In the genomic region with DNA sequence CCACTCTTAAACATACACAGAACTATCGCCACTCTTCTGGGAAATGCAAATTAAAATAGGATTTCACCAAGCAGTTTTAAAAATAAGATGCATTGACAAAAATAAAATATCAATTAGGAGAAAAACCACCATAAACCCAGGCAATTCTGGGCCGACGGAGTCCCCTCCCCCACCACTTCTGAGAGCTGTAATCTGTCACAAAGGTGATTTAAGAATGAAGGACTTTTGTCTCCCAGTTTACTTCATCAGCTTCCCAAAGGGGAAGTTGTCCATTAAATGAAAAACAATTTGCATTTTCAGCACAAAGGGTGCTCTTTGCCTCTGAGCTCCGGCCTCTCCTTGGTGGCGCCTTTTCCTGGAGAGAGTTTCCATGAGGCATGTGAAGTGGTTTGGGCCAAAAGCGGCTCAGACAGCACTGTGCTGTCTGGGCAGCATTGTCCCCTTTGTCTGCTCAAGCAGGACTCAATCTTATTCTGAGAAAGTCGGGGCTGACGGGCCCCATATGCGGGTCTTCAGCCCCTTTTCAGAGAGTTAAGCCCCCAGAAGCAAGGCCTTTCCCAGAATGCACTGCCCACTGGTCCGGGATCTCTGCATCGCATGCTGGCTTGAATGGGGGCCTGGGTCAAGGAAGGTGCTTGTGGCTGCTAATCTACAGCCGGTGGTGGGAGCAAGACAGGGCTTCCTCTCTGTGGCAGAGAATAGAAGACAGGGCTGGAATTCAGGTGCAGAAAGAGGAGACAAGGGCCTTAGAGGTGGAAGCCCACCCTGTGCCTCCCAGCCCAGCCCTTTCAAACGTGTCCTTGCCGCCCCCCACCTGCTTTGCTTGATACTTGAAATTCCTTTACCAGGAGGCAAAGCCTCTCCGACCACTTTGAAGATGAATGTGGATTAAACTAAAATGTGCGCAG, we compare ENCODE assay signal across 11 mouse cellular contexts. TPM values are rescaled to one million over a fixed set of nuclear protein-coding genes. Genes with fewer than 3 reads are reported as not detected.
DNase-seq lines count a peak whose midpoint lies in the region; ATAC-seq and TF ChIP-seq lines count a peak whose summit lies in the region.
"Had no signal": no experiment of that assay in that cellular context is flagged by ENCODE, and none has a peak within 500 bp of the region (broad histone marks: within the 10 kb centered on the region; RNA-seq: fewer than 3 reads in every experiment).

No protein-coding gene starts in this region.

- peak overlapping the region; percentile 46; the same call in 1 of the 2 replicates for H3K9ac ChIP-seq in heart, embryonic 11.5 days (ENCODE audit: low read depth, low read length)
- no peak overlapping the region for H3K9ac ChIP-seq in heart, adult 2 months (ENCODE audit: low read depth, low read length)
- H3K9ac ChIP-seq in embryonic facial prominence, embryonic 11.5 days (replicated peaks; ENCODE audit: low read length), result peak overlapping the region; percentile 19; the same call in 1 of the 2 replicates
- no peak overlapping the region for H3K9ac ChIP-seq in midbrain, embryonic 13.5 days (replicated peaks)

- TF ChIP-seq POLR2A in heart, adult 2 months (IDR thresholded peaks at IDR 0.05; ENCODE audit: insufficient read depth, low read depth, low read length), result no peak

- H3K27me3 ChIP-seq in heart, embryonic 11.5 days (ENCODE audit: control insufficient read depth, insufficient read depth, low read length), result no peaks in the 10 kb centered on the region
- no peaks in the 10 kb centered on the region for H3K27me3 ChIP-seq in heart, adult 2 months (ENCODE audit: control insufficient read depth, insufficient read depth, low read length)
- no peaks in the 10 kb centered on the region for H3K27me3 ChIP-seq in embryonic facial prominence, embryonic 11.5 days (ENCODE audit: control insufficient read depth, insufficient read depth, low read length)
- 0 out of 2 replicates have a peak, but pooled peaks cover 4% of the 10 kb centered on the region for H3K27me3 ChIP-seq in midbrain, embryonic 13.5 days

- no peak for ATAC-seq in heart, embryonic 11.5 days (replicated peaks; ENCODE audit: insufficient number of reproducible peaks, low FRiP score, low TSS enrichment)
- ATAC-seq in embryonic facial prominence, embryonic 11.5 days (replicated peaks; ENCODE audit: insufficient number of reproducible peaks, low FRiP score, low TSS enrichment, low read depth), result peak; percentile 79
- peak; percentile 84 for ATAC-seq in midbrain, embryonic 13.5 days

- peaks cover 7% of the 10 kb centered on the region for H3K4me1 ChIP-seq in heart, embryonic 11.5 days (ENCODE audit: control insufficient read depth, insufficient read depth, low read length)
- H3K4me1 ChIP-seq in heart, adult 2 months (ENCODE audit: control insufficient read depth, insufficient read depth, low read length), result no peaks in the 10 kb centered on the region
- H3K4me1 ChIP-seq in embryonic facial prominence, embryonic 11.5 days (ENCODE audit: control insufficient read depth, insufficient read depth, low read length), result no peaks in the 10 kb centered on the region
- peaks cover 13% of the 10 kb centered on the region for H3K4me1 ChIP-seq in midbrain, embryonic 13.5 days (replicated peaks)

- WGBS in heart, embryonic 11.5 days (ENCODE audit: insufficient replicate concordance), result 37% methylated on average over 16 of the region's 16 CpGs
- WGBS in heart, adult 2 months, result 48% methylated on average over 16 of the region's 16 CpGs
- WGBS in embryonic facial prominence, embryonic 11.5 days, result 39% methylated on average over 16 of the region's 16 CpGs
- 16% methylated on average over 16 of the region's 16 CpGs for WGBS in midbrain, embryonic 13.5 days

- no peak for TF ChIP-seq EP300 in heart, adult 2 months (IDR thresholded peaks at IDR 0.05; ENCODE audit: insufficient read depth, low read depth, low read length)

- DNase-seq in heart, adult 2 months, result no peak
- DNase-seq in embryonic facial prominence, embryonic 11.5 days (ENCODE audit: low spot score), result peak; percentile 56
- DNase-seq in kidney, adult 18-20 months, result peak; percentile 27
- DNase-seq in spleen, postnatal 36 days (ENCODE audit: low spot score in 2 of 2), result no peak
- DNase-seq in ovary, adult 18-20 months (ENCODE audit: low spot score), result no peak
- DNase-seq in adrenal gland, adult 2 months, result no peak
- DNase-seq: cerebellum, adult 2 months; spleen, adult 18-20 months had no signal

- intact Hi-C loops in heart, adult 2 months (cut with DNase I), result no loop called here

- no peaks in the 10 kb centered on the region for H3K79me2 ChIP-seq in heart, adult 2 months (replicated peaks; ENCODE audit: control insufficient read depth, insufficient read depth, low read length)

- no peaks in the 10 kb centered on the region for H3K36me3 ChIP-seq in heart, embryonic 11.5 days (ENCODE audit: control insufficient read depth, insufficient read depth, low read length)
- no peaks in the 10 kb centered on the region for H3K36me3 ChIP-seq in heart, adult 2 months (ENCODE audit: control insufficient read depth, insufficient read depth, low read length)
- H3K36me3 ChIP-seq in embryonic facial prominence, embryonic 11.5 days (replicated peaks; ENCODE audit: control insufficient read depth, insufficient read depth, low read depth, low read length), result no peaks in the 10 kb centered on the region
- H3K36me3 ChIP-seq in midbrain, embryonic 13.5 days, result no peaks in the 10 kb centered on the region

- H3K4me2 ChIP-seq in heart, embryonic 11.5 days, result no peak overlapping the region
- no peak overlapping the region for H3K4me2 ChIP-seq in embryonic facial prominence, embryonic 11.5 days (ENCODE audit: low read depth, low read length)
- H3K4me2 ChIP-seq in midbrain, embryonic 13.5 days (replicated peaks), result peak overlapping the region; percentile 13

- H3K9me3 ChIP-seq in heart, embryonic 11.5 days (replicated peaks; ENCODE audit: control insufficient read depth, low read length), result no peaks in the 10 kb centered on the region
- no peaks in the 10 kb centered on the region for H3K9me3 ChIP-seq in embryonic facial prominence, embryonic 11.5 days (replicated peaks; ENCODE audit: control insufficient read depth, low read length)
- no peaks in the 10 kb centered on the region for H3K9me3 ChIP-seq in midbrain, embryonic 13.5 days

- no peak for TF ChIP-seq CTCF in heart, adult 2 months (IDR thresholded peaks at IDR 0.05)

- no peak overlapping the region for H3K4me3 ChIP-seq in heart, embryonic 11.5 days (ENCODE audit: low read depth, low read length)
- H3K4me3 ChIP-seq in heart, adult 2 months, result no peak overlapping the region
- no peak overlapping the region for H3K4me3 ChIP-seq in embryonic facial prominence, embryonic 11.5 days (ENCODE audit: low read depth, low read length)
- no peak overlapping the region for H3K4me3 ChIP-seq in midbrain, embryonic 13.5 days (replicated peaks)

- H3K27ac ChIP-seq in heart, embryonic 11.5 days (ENCODE audit: low read depth, low read length), result no peak overlapping the region
- H3K27ac ChIP-seq in heart, adult 2 months, result no peak overlapping the region
- H3K27ac ChIP-seq in embryonic facial prominence, embryonic 11.5 days (replicated peaks; ENCODE audit: low read depth, low read length), result no peak overlapping the region
- peak overlapping the region; percentile 41; the same call in 1 of the 2 replicates for H3K27ac ChIP-seq in midbrain, embryonic 13.5 days

RNA-seq across cellular contexts. Expression of a gene that starts 7.8 kb away (rescaled TPM):
- not detected in 2 replicates for polyA plus RNA-seq in heart, embryonic 11.5 days (2014; fragmentation: Nextera tagmentation; extraction: Ambion mirVana)
- total RNA-seq in heart, adult 2 months (2021), result not detected
- not detected in 2 replicates for polyA plus RNA-seq in heart, adult 2 months (2012; rRNA removed)
- polyA plus RNA-seq in embryonic facial prominence, embryonic 11.5 days (2014; fragmentation: Nextera tagmentation; extraction: Ambion mirVana), result not detected in 2 replicates
- not detected in 2 replicates for polyA plus RNA-seq in midbrain, embryonic 13.5 days (2015; fragmentation: Nextera tagmentation; extraction: Ambion mirVana)
- 1 to 10 TPM in 1 of 2 experiments, under 1 TPM in 1; 0.63 to 2.0 TPM for total RNA-seq in adrenal gland, adult 2 months (2021)
- not detected in 2 replicates for polyA plus RNA-seq in adrenal gland, adult 2 months (2012; rRNA removed)
- total RNA-seq: left cerebral cortex, adult 18-20 months had no signal
- polyA plus RNA-seq: cerebellum, adult 2 months had no signal

RNA-seq across cellular contexts. Expression of a gene that starts 47.9 kb away (rescaled TPM):
- 7.4 and 8.2 TPM in 2 replicates for polyA plus RNA-seq in heart, embryonic 11.5 days (2014; fragmentation: Nextera tagmentation; extraction: Ambion mirVana)
- total RNA-seq in heart, adult 2 months (2021), result 1 to 10 TPM; 1.3 to 1.6 TPM
- polyA plus RNA-seq in heart, adult 2 months (2012; rRNA removed), result 1.7 and 3.1 TPM in 2 replicates
- polyA plus RNA-seq in embryonic facial prominence, embryonic 11.5 days (2014; fragmentation: Nextera tagmentation; extraction: Ambion mirVana), result 3.3 and 4.7 TPM in 2 replicates
- polyA plus RNA-seq in midbrain, embryonic 13.5 days (2015; fragmentation: Nextera tagmentation; extraction: Ambion mirVana), result 1.4 and 2.2 TPM in 2 replicates
- total RNA-seq in adrenal gland, adult 2 months (2021), result 10 to 100 TPM in 1 of 2 experiments, 1 to 10 TPM in 1; 4.8 to 10.1 TPM
- polyA plus RNA-seq in adrenal gland, adult 2 months (2012; rRNA removed), result 8.4 and 11.5 TPM in 2 replicates

Comparison
In these comparisons a context has a peak if more than half of its experiments do, and no peak if none do; other contexts are left out.
1. H3K9ac ChIP-seq: peak in heart, embryonic 11.5 days (single experiment) and embryonic facial prominence, embryonic 11.5 days (single experiment); none in heart, adult 2 months (single experiment) and midbrain, embryonic 13.5 days (single experiment).
2. DNase-seq: peak in embryonic facial prominence, embryonic 11.5 days (single experiment) and kidney, adult 18-20 months (single experiment); none in heart, adult 2 months (0 of 2), spleen, postnatal 36 days (0 of 2), ovary, adult 18-20 months (single experiment) and adrenal gland, adult 2 months (single experiment).